Mouse (Mus musculus): ENCODE data around the gene Naa25.

DNA sequence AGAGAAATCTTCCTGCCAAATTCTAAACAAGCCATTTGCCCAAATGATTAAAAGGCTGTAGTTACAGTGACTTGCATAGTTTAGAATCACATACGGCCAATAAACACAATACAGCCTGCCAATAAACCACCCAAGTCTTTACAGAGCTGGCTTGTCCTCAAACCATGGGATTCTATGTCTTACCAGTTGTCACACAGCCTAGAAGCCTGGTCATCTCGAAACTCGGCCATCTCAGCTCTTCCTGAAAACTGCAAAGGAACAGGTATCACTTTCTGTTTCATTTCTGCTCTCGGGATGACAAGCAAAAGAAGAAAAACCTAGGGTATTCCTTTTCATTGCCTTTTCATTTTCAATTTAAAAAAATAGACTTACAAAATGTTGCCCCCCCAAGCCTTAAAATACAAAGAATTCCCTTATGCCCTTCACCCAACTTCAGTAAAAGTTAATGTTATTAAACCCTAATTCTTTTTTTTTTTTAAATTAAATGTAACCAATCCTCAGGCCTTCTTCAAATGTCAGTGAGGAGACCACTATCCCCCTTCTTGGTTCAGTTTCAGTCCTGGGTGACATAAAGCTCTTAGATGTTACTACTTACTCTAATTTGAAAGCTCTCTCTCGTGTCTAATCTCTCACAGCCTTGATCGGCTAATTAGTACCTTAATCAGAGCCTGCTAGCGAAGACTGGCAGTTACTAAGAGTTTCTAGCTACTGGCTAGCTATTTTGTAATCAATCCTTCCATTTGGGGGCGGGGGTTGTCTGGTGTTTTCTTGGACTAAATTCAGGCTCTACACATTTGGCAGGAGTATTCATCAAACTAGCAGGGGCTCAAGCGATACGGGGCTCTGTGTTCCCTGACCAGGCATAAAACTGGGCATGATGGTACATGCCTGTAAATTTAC lies 13.6 kb upstream of the Naa25 start:
- TF ChIP-seq CTCF (IDR thresholded peaks at IDR 0.05), result no peak
- TF ChIP-seq EP300 (IDR thresholded peaks at IDR 0.05), result no peak
